Mouse (Mus musculus): ENCODE data around the gene Mycl. TPM values are rescaled to one million over a fixed set of nuclear protein-coding genes. Genes with fewer than 3 reads are reported as not detected.

Mycl gene
- 23.0 TPM for polyA plus RNA-seq (2014; fragmentation: Illumina TruSeq; extraction: RNeasy Lipid Tissue Mini Kit (QIAGEN cat#74804))

DNA sequence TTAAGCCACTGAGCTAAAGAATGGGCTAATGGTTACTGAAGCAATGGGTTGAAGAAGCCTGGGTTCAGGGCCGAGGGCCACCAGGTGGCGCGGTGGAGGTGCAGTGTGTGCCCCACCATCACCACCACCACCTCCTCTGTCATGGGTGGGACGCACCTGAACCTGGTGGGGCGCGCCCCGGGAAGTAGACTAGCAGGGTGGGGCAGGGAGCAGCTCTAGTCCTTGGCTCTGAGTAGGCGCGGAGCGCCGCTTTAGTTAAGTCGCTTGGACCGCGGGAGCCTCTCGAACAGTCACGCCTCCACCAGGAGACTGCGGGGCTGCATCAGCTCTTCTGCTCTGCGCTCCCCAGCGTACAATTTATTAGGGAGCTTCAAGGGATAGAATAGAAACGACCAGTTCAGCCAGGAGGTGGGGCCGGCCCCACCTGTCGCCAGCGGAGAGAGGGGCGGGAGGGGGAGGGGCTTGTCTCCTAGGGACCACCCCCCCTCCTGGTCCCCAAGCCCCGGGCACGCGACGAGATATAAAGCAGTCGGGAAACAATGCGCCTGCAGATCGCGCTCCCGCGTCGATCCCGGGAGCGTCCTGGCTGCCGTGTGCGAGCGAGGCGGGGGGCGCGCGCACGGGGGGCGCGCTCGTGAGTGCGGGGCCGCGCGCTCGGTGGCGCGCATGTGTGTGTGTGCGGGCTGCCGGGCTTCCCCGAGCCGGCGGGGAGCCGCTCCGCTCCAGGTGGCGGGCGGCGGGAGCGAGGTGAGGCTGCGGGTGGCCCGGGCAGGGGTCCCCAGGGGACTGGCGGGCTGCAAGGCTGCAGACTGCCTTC, at the start of gene Mycl:
Gene Mycl, plus strand, starts transcription at position 249 of the 817 bp plus-strand sequence.

GRCm38 (mm10) chr4:122961100-122961567, 34.3 kb upstream of the Mycl start, which contains the start of gene Mfsd2a:
TSS of gene Mfsd2a (minus strand) at chr4:122961188.

DNA sequence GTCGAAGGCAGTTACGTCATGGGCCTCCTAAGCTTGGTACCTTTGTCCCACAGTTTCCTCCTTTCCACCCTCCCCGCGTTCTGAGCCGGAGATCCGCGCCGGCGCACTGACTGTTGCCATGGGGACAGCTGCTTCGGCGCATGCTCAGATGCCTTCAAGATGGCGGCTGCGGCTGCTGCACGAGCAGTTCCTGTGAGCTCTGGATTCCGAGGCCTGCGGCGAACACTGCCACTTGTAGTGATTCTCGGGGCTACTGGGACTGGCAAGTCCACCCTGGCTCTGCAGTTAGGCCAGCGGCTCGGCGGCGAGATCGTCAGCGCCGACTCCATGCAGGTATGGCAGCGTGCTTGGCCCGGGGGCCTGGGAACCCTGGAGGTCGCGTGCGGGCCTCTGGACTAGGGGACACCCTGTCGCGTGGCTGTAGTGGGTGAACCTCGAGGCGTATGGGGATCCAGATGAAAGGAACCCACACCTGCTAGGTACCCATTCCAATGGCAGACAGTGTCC, 21.1 kb downstream of the Mycl start, which contains the start of gene Trit1:
Gene Trit1, plus strand, starts transcription at position 147 of the 507 bp plus-strand sequence.

Other genes with a start within 250 kb of the Mycl start
- gene Ppt1, start 159.4 kb upstream of the Mycl start, polyA plus RNA-seq (2014; fragmentation: Illumina TruSeq; extraction: RNeasy Lipid Tissue Mini Kit (QIAGEN cat#74804)): 279 TPM
- gene Cap1, start 109.6 kb upstream of the Mycl start, polyA plus RNA-seq (2014; fragmentation: Illumina TruSeq; extraction: RNeasy Lipid Tissue Mini Kit (QIAGEN cat#74804)): 86.8 TPM
- 1.2 TPM for gene Mfsd2a, start 34.5 kb upstream of the Mycl start, polyA plus RNA-seq (2014; fragmentation: Illumina TruSeq; extraction: RNeasy Lipid Tissue Mini Kit (QIAGEN cat#74804))
- gene Trit1, start 20.9 kb downstream of the Mycl start, polyA plus RNA-seq (2014; fragmentation: Illumina TruSeq; extraction: RNeasy Lipid Tissue Mini Kit (QIAGEN cat#74804)): 19.4 TPM
- gene Bmp8b, start 109.5 kb downstream of the Mycl start, polyA plus RNA-seq (2014; fragmentation: Illumina TruSeq; extraction: RNeasy Lipid Tissue Mini Kit (QIAGEN cat#74804)): not detected
- gene Oxct2b, start 120.6 kb downstream of the Mycl start, polyA plus RNA-seq (2014; fragmentation: Illumina TruSeq; extraction: RNeasy Lipid Tissue Mini Kit (QIAGEN cat#74804)): not detected
- 23.9 TPM for gene Ppie, start 144.3 kb downstream of the Mycl start, polyA plus RNA-seq (2014; fragmentation: Illumina TruSeq; extraction: RNeasy Lipid Tissue Mini Kit (QIAGEN cat#74804))
- not detected for gene Hpcal4, start 187.6 kb downstream of the Mycl start, polyA plus RNA-seq (2014; fragmentation: Illumina TruSeq; extraction: RNeasy Lipid Tissue Mini Kit (QIAGEN cat#74804))
- gene Nt5c1a, start 205.9 kb downstream of the Mycl start, polyA plus RNA-seq (2014; fragmentation: Illumina TruSeq; extraction: RNeasy Lipid Tissue Mini Kit (QIAGEN cat#74804)): not detected
- gene Heyl, start 237.9 kb downstream of the Mycl start, polyA plus RNA-seq (2014; fragmentation: Illumina TruSeq; extraction: RNeasy Lipid Tissue Mini Kit (QIAGEN cat#74804)): 12.0 TPM

Measured in ovary, adult 10 weeks (tissue).